Mouse (Mus musculus) liver, adult 2 months (tissue): ENCODE measurements at regions not wholly inside any gene's neighbourhood (a gene's known extent, or its start where the extent isn't known, plus 50 kb on each side); places are given as distances from the start of the nearest gene placed in this dataset.

Experiments used
- CTCF ChIP-seq: fragments of 200-500 bp; IDR thresholded peaks from 2 replicates; pipeline ENCODE4 v1.5.1; 2011; ENCODE audit warnings: low read depth, low read length, control low read depth
- POLR2A ChIP-seq: fragments of 200-500 bp; IDR thresholded peaks from 2 replicates; pipeline ENCODE4 v1.6.1; 2011; ENCODE audit warnings: low read length, control low read depth; ENCODE audit not compliant: insufficient read depth; ENCODE audit errors: extremely low read depth

GRCm38 (mm10) chr13:31171751-31172150 lies 197.7 kb downstream of the Gm5447 start:
- TF ChIP-seq POLR2A (no peak), CTCF (no peak)
